Mouse (Mus musculus) neural tube, embryonic 14.5 days (tissue): Measurements from ENCODE around the gene Dicer1. TPM values are rescaled to one million over a fixed set of nuclear protein-coding genes. Genes with fewer than 3 reads are reported as not detected.

Experiments
- ATAC-seq: fragments of 200-750 bp; cut with Nextera tagmentation; 2 replicates; pipeline ENCODE4 v1.8.0; 2017; ENCODE audit warnings: low read depth, mild to moderate bottlenecking, moderate TSS enrichment, moderate library complexity
- H3K27ac ChIP-seq: fragments of 300-500 bp; sonication (generic); 2 replicates; pipeline ENCODE4 v1.5.1; 2014; ENCODE audit warnings: low read depth, mild to moderate bottlenecking, control low read depth, low read length, moderate library complexity, mixed read lengths
- H3K27me3 ChIP-seq: fragments of 300-500 bp; sonication (generic); 2 replicates; pipeline ENCODE4 v1.6.1; 2014; ENCODE audit warnings: low read length; ENCODE audit not compliant: control insufficient read depth, insufficient read depth
- H3K36me3 ChIP-seq: fragments of 300-500 bp; sonication (generic); 2 replicates; pipeline ENCODE4 v1.6.1; 2014; ENCODE audit warnings: low read length, mixed read lengths; ENCODE audit not compliant: control insufficient read depth, insufficient read depth
- H3K4me1 ChIP-seq: fragments of 300-500 bp; sonication (generic); 2 replicates; pipeline ENCODE4 v1.6.1; 2014; ENCODE audit warnings: low read length; ENCODE audit not compliant: control insufficient read depth, insufficient read depth
- H3K4me2 ChIP-seq: fragments of 300-500 bp; sonication (generic); 2 replicates; pipeline ENCODE4 v1.6.1; 2014; ENCODE audit warnings: mild to moderate bottlenecking, low read depth, low read length, control low read depth
- H3K4me3 ChIP-seq: fragments of 300-500 bp; sonication (generic); 2 replicates; pipeline ENCODE4 v1.5.1; 2014; ENCODE audit warnings: low read depth, low read length, control low read depth, mixed read lengths
- H3K9ac ChIP-seq: fragments of 300-500 bp; sonication (generic); replicated peaks from 2 replicates; pipeline ENCODE4 v1.6.1; 2014; ENCODE audit warnings: low read depth, mild to moderate bottlenecking, control low read depth, low read length, mixed read lengths
- H3K9me3 ChIP-seq: fragments of 300-500 bp; sonication (generic); 2 replicates; pipeline ENCODE4 v1.6.1; 2016; ENCODE audit warnings: low read length; ENCODE audit not compliant: control insufficient read depth
- WGBS: fragments of 180-500 bp; shearing (Covaris S2); extraction: QIAGEN DNeasy Blood & Tissue Kit; methylation state at CpG from one replicate; pipeline ENCODE4 v1.1.7; 2014; 5-methylcytosine and 5-hydroxymethylcytosine counted together
- polyA plus RNA-seq: library from polyadenylated mRNA; unstranded; fragments of >200 nt; fragmentation: Nextera tagmentation; extraction: Ambion mirVana; gene quantifications from 2 replicates; pipeline ENCODE4 v1.2.1, GENCODE M21; 2014

Dicer1 gene
- polyA plus RNA-seq, 1 experiment from 2014 or later = 38.6 TPM

DNA sequence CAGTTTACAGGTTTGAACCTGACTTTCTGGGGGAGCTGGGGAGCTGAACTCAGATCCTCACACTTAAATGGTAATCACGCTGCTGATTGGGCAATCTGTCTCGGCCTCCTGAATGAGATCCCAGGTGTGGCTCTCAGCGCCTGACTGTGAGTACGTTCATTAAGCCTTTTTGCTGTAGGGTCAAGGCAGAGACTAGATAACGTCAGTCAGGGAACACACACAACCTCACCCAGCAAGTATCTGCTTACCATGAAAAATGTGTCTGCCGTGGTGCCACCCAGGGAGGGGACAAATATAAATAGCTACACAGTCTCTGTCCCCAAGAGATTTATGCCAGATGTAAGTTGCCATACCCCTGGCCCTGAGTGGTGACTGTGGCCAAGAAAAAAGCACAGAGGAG, 99.7 kb downstream of the Dicer1 start:
- Histone ChIP-seq H3K4me3 (no peak overlapping the region), H3K9me3 (no peaks in the 10 kb centered on the region), H3K27ac (no peak overlapping the region), H3K4me2 (no peak overlapping the region), H3K4me1 (peaks cover 4% of the 10 kb centered on the region; the same call in 1 of the 2 replicates), H3K36me3 (no peaks in the 10 kb centered on the region), H3K27me3 (no peaks in the 10 kb centered on the region), H3K9ac (no peak overlapping the region)
- no peak for ATAC-seq
- WGBS = 47% methylated on average over 6 of the region's 6 CpGs

DNA sequence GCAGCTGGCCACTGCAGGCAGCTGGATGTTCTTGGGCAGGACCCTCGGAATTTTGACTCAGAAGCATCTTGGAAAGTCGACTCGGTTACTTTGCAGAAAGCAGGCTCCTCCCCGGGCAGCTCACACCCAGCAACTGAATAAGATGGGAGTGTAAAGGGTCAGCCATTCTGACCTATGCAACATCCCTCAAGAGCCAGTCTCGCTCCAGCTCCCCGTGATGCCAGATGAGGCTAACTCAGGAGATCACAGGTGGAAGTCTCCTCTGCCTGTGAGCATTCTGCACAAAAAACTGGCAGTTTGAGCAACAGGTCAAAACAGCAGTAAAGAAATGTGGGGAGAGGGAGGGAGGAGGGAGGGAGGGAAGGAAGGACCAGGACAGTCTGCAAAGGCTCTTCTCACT, 100.5 kb downstream of the Dicer1 start:
- Histone ChIP-seq H3K4me1 (peaks cover 4% of the 10 kb centered on the region; the same call in 1 of the 2 replicates), H3K9ac (no peak overlapping the region), H3K27ac (no peak overlapping the region), H3K27me3 (no peaks in the 10 kb centered on the region), H3K9me3 (no peaks in the 10 kb centered on the region), H3K36me3 (no peaks in the 10 kb centered on the region), H3K4me2 (no peak overlapping the region), H3K4me3 (no peak overlapping the region)
- peak; percentile 12; the same call in 1 of the 2 replicates for ATAC-seq
- 36% methylated on average over 6 of the region's 6 CpGs for WGBS

DNA sequence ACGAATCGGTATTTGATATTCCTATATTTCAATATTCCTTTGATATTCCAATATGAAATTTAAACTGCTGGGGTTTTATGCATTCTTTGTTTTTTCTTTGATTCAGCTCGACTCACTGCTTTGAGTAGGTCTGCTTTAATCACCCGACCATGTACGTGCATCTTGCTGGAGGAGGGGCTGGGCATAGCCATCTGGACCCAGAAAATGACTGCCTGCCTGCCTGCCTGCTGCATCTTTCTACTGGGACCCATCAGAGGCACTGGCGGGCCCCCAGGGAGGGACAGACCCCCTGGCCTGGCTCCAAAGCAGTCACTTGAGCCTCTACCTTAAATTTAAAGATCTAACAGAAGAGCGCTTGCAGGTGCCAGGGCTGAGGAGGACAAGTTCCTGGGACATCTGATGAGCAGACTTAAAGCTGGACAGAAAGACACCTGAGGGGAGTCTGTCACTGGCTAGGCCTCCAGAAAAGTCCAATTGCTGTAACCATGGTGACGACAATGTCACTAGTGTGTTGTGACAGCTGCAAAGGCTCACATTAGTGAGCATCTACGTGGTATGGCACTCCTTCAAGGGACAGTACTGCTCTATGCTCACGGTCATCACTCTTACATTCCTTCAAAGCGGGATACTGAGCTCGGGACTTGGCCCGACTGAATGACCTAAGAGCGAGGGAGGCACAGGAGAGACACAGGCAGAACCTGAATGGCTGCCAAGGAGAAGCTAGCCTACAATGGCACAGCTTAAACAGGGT, 101.1 kb downstream of the Dicer1 start:
- 51% methylated on average over 14 of the region's 14 CpGs for WGBS
- ATAC-seq = peak; percentile 69; the same call in 1 of the 2 replicates

DNA sequence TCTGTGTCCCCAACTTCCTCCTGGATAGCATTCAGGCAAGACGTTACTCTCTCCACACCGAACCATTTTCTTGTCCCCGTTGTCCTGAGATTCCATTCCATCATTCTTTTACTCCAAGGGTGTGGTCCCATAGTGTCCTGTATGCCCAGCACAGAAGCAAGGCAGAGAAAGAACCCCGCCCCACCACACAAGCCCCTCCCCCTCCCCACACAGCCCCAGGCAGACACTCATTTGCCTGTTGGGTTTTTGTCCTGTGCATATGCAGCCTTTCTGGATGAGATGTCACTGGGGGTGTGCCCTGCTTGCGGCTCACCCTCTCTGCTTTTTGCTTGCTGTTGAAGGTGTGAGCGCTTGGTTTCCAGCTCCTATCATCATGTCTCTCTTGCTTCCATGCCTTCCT, 103.4 kb downstream of the Dicer1 start:
- Histone ChIP-seq H3K36me3 (no peaks in the 10 kb centered on the region), H3K9me3 (no peaks in the 10 kb centered on the region), H3K9ac (no peak overlapping the region), H3K27ac (no peak overlapping the region), H3K4me3 (no peak overlapping the region), H3K4me1 (peaks cover 4% of the 10 kb centered on the region; the same call in 1 of the 2 replicates), H3K4me2 (no peak overlapping the region), H3K27me3 (no peaks in the 10 kb centered on the region)
- no peak for ATAC-seq
- WGBS = 92% methylated on average over 6 of the region's 6 CpGs

More for the DNA sequence above, 101.1 kb downstream of the Dicer1 start:
- no peak overlapping the region for H3K27ac ChIP-seq
- peaks cover 4% of the 10 kb centered on the region; the same call in 1 of the 2 replicates for H3K4me1 ChIP-seq
- H3K36me3 ChIP-seq = no peaks in the 10 kb centered on the region
- no peak overlapping the region for H3K4me3 ChIP-seq
- H3K27me3 ChIP-seq = no peaks in the 10 kb centered on the region
- H3K9ac ChIP-seq = no peak overlapping the region
- no peaks in the 10 kb centered on the region for H3K9me3 ChIP-seq
- H3K4me2 ChIP-seq = no peak overlapping the region

DNA sequence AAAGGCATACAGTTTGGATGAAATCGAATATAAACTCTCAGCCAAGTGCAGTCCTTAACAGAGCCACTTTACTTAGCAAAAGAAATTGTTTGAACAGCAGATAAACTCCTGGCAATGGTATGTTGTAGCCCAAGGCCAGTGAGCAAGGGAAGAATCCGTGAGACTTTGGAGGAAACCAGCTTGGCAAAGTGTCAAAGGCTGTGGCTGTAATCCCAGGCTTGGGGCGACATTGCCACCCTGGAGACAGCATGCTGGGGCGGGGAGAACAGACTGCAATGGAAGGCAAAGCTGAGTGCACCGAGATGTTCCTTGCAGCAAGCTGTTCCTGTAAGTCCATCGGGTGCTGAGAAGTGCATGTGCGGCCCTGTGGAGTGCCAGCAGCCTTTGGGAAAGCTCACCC, 109.4 kb downstream of the Dicer1 start:
- WGBS = 69% methylated on average over 7 of the region's 7 CpGs

DNA sequence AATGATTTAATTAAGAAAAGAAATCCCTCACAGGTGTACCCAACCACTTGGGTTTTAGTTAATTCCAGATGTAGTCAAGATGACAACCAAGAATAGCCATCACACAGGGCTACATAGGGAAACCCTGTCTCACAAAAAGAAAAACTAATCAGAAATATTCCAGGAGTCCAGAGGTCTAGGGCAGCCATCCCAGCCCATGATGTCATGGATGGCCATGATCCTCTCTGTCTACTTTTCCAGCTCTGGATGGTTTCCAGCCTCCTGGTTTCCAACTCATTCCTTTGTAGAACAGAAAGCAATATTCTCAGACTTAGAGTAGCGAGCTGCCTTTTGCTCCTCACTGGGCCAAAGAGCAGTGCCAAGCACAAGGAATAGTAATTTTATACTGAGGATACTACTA, 110.8 kb downstream of the Dicer1 start:
- 94% methylated on average over 1 of the region's 1 CpGs for WGBS
- no peaks in the 10 kb centered on the region for H3K9me3 ChIP-seq
- no peak overlapping the region for H3K4me3 ChIP-seq
- no peak for ATAC-seq
- H3K27me3 ChIP-seq = no peaks in the 10 kb centered on the region
- H3K4me1 ChIP-seq = peaks cover 11% of the 10 kb centered on the region
- no peak overlapping the region for H3K9ac ChIP-seq
- H3K4me2 ChIP-seq = no peak overlapping the region
- H3K27ac ChIP-seq = no peak overlapping the region
- no peaks in the 10 kb centered on the region for H3K36me3 ChIP-seq

More for the DNA sequence above, 109.4 kb downstream of the Dicer1 start:
- peaks cover 6% of the 10 kb centered on the region for H3K4me1 ChIP-seq
- no peaks in the 10 kb centered on the region for H3K36me3 ChIP-seq
- no peak overlapping the region for H3K4me3 ChIP-seq
- H3K27ac ChIP-seq = no peak overlapping the region
- H3K4me2 ChIP-seq = no peak overlapping the region
- H3K9me3 ChIP-seq = no peaks in the 10 kb centered on the region
- H3K9ac ChIP-seq = no peak overlapping the region
- no peaks in the 10 kb centered on the region for H3K27me3 ChIP-seq
- no peak for ATAC-seq

GRCm38 (mm10) chr12:104638156-104638555, 113.6 kb downstream of the Dicer1 start:
- WGBS = 29% methylated on average over 8 of the region's 8 CpGs
- H3K4me1 ChIP-seq = peaks cover 11% of the 10 kb centered on the region
- ATAC-seq = 0 out of 2 replicates have a peak, but pooled peaks have one; percentile 12
- H3K4me2 ChIP-seq = no peak overlapping the region; the same call in 1 of the 2 replicates
- H3K27me3 ChIP-seq = no peaks in the 10 kb centered on the region
- no peaks in the 10 kb centered on the region for H3K9me3 ChIP-seq
- H3K4me3 ChIP-seq = no peak overlapping the region
- H3K36me3 ChIP-seq = no peaks in the 10 kb centered on the region
- no peak overlapping the region; the same call in 1 of the 2 replicates for H3K9ac ChIP-seq
- no peak overlapping the region for H3K27ac ChIP-seq

Other genes with a start within 250 kb of the Dicer1 start
- 0.79 and 1.7 TPM in 2 replicates for gene Clmn, start 113.1 kb upstream of the Dicer1 start, polyA plus RNA-seq